Mouse (Mus musculus) gastrocnemius, postnatal 25 days (tissue): ENCODE results near the gene B3gnt9. TPM values are rescaled to one million over a fixed set of nuclear protein-coding genes. Genes with fewer than 3 reads are reported as not detected.
"Not testable (repeated sequence)": the region's sequence is repeated elsewhere in the genome, so short reads cannot be mapped to it uniquely, and the experiment has no call there.

ENCODE experiments used
- DNase-seq: peaks from one replicate; pipeline ENCODE4 v3.0.0; 2022
- long read RNA-seq, 2 experiments: library from polyadenylated mRNA; stranded (forward); transcript quantifications; one replicate each; pipeline ENCODE4 v2.0.0; 2021
- total RNA-seq, 2 experiments: library from RNA; stranded (reverse); gene quantifications; 1 replicate in 1 of 2; 2 replicates in 1 of 2; pipeline ENCODE4 v1.2.3; 2021

The B3gnt9 gene
- 1 to 10 TPM; 2.6 TPM for total RNA-seq
- long read RNA-seq, experiment 1, partial matches to known transcripts = 0 of 2 reads
- long read RNA-seq, experiment 1, other reads (novel, unspliced or antisense) = 0 of 2 reads
- long read RNA-seq, experiment 2, partial matches to known transcripts = 0 of 1 reads
- long read RNA-seq, experiment 2, other reads (novel, unspliced or antisense) = 0 of 1 reads

DNA sequence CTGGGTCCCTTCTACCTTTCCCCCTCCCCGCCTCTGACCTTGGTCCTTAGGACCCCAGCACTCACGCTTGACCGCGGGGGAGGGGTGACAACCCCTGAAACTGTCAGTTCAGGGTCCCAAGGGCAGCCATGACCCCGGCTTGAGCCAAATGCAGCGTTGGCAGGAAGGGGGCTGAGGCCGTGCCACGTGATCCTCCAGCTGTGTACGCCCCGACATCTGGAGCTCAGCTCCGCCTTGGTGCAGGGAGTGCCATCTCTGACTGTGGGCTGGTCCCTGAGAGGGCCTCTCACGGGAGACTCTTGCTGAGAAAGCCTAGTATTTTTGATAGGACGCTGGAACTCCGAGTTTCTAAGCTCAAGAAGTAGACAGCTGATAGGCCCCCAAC lies at the start of gene B3gnt9:
B3gnt9 (minus strand) TSS at position 188 of the 385 bp plus-strand sequence.
- DNase-seq = peak; percentile 85

DNA sequence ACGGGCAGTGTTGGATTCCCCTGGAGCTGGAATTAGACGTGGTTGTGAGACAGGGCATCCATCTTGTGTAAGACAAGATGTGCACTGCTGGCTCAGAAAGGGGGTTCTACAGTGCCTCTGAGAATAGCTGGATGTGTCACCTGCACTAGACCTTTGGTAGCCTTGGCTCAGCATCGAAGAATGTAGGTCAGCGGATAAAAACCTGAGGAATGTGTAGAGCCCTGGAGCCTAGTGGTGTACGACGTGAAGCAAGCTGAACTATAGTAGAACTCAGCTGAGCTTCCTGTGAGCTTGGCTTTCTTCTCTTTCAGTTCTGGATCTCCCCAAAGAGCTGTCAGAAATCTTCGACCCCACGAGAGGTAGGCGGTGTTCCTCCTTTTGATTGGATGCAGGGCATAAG lies 48.9 kb upstream of the B3gnt9 start:
- DNase-seq = no peak

DNA sequence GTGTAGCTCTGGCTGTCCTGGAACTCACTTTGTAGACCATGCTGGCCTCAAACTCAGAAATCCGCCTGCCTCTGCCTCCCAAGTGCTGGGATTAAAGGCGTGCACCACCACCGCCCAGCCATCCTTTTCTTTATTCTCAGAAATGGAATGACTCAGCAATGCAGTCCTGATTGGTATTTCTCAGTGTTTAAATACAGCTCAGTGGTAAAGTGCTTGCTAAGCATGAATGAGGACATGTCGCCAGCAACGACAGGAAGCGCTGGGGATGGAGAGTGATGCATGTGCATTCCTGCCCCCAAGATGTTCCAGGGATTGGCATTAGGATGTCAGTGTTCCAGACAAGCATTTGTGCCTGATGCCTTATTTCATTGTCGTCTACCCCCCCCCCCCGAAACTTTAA lies 48.4 kb upstream of the B3gnt9 start:
- no peak for DNase-seq

DNA sequence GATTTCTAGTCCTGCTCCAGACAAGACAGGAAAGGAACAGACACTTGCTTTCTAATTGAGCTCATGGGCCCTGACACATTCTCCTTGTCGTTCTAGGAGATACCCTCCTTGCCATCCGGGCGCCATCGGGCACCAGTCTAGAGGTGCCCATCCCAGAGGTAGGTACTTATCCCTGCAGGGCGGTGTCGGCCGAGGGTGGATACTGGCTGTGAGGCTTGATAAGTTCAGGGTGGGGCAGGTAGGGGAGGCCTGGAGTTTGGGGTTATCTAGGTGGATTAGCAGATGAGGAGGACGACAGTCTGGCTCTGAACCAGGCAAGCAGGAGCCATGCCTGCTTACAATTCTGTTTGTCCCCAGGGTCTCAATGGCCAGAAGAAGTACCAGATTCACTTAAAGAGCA lies 45.0 kb upstream of the B3gnt9 start:
- no peak for DNase-seq

DNA sequence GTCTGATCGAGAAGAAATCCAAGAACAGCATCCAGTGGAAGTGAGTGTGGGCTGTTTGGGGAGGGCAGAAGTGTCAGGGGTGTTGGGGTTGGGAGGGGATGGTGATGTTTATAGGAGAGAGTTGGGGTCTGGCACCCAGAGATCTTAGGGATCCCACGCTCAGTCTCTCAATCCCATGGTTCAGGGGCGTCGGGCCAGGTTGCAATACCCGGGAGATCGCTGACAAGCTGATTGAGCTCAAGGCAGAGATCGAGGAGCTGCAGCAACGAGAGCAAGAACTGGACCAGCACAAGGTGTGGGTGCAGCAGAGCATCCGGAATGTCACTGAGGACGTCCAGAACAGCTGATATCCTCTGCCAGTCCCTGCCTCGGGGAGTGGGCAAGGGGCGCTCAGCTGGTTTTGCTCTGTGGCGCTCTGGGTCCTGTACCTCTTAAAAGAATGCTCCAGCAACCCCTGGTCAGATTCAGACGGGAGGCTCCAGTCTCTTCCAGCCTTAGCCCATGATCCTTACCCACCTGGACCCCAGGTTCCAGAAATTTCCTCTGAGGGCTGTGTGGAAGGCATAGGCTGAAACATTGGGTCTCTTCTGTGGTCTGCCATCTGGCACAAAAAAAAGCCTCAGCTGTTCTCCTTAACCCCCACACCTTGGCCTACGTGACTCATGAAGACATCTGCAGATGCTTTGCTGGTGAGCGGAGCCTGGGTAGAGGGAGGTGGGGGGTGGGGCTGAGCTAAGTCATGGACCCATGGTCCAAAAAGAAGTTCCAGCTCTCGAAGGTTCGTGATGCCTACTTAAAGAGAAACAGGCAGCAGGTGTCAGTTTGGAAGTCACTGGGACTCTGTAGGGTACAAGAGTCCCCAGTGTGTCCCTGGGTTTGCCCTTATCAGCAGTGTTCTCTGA lies 43.6 kb upstream of the B3gnt9 start:
- no peak for DNase-seq

DNA sequence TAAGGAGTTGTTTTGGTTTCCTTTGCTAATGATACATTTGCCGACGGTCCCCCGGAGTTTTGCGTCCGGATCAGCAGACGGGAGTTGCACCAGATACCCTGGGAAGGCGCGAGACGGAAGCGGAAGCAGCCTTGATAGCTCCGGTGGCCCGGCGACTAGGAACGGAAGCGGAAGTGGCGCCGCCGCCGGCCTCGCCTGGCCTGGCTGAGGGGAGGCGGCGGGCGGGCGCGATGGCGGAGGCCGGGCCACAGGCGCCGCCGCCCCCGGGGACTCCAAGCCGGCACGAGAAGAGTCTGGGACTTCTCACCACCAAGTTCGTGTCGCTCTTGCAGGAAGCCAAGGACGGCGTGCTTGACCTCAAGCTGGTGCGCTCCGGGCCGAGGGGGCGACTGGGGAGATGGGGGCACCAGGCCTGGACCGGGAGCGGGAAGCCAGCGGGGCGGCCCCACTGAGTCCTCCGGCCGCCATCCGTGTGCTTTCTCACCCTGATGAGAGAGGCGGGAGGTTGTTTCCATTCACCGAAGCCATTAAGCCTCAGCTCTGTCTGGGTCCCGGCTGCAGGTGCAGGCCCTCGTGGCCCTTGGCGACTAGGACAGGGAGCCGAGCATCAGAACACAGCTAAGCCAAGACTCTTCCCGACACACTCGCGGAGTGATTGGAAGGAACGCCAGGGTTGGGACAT lies 42.7 kb upstream of the B3gnt9 start, which contains the start of gene E2f4:
E2f4 (plus strand) TSS at position 153 of the 682 bp plus-strand sequence.
- peak; percentile 90 for DNase-seq

DNA sequence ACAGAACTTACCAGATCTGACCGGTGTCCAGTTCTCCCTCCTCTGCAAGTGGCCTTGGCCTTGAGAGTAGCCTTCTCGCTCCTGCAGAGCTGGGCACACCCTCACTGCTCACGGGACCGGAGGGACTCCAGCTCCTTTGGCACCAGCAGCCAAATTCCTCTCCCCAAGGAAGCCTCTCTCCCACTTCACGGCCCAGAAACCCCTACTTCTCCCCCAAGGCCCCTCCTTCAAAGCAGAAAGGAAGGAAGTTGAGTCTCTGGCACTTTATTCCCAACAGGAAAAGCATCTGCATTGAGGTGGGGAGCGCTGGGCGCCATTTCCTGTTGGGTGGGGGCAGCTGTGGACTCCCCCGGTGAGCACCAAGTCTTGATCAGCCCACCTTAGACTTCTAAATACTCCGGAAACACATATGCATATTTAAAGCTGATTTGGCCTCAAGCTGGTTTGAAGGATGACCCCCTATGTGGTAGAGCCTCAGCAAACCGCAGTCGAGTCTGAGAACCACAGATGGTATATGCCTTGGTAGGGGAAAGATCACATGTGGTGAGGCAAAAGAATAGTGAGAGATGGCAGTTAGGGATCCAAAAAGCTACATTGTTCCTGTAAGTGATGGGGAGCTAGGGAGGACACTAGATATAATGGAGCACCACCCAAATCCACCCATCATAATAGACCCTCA lies 41.1 kb upstream of the B3gnt9 start, which contains the start of gene Exoc3l:
Exoc3l (minus strand) TSS at position 207 of the 679 bp plus-strand sequence.
- DNase-seq = no peak

DNA sequence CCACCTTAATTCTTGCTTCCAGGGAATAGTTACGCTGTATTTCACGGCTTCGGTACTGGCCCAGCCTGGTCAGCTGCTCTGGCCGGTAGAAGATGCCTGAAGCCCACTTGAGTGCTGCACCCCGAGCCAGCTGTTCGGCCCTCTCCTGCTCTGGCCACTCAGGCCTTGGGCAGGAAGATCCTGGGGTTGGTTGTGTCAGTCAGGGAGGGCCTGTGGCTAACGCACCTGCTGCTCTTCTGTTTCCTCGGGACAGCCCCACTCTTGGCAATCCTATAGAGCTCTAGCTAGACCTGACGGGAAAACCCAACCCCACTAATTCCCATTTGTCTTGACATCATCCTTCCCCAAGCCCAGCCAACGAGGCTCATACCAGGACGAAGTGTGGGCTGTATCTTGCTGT lies 40.3 kb upstream of the B3gnt9 start:
- no peak for DNase-seq

DNA sequence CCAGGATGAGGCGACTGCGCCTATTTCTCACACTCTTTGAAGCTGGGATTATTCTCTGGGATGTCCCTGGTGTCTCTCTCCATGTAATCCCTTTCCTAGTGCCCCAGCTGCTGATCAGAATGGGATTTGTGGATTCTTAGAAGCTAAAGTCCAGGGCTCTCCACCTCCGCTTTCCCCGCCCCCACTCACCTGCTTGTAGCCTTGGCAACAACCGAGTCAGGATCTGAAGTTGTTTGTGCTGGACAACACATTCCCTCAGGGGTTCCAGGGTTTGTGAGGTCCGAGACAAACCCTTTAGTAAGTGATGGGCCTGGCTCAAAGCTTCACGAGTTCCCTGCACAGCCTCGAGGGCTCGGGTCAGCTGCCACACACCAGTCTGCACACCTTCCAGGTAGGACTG lies 39.8 kb upstream of the B3gnt9 start:
- no peak for DNase-seq

DNA sequence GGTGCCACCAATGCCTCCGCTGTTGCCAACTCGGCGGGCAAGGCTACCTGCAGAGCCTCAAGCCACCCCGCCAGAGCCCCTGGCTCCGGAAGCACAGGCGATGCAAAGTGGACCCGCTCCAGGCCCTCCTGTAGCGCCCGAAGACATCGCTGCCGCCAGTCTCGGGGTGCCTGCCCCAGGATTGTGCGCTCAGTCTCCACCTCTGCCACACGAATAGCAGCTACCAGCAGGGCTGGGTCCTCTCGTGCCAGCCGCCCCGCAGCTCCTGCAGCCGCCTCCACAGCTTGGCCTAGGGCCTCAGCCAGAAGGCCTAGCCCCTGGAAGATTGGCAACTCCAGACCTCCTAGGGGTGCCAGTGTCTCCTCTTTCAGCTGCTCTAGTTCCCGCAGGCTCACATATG lies 38.5 kb upstream of the B3gnt9 start:
- DNase-seq = no peak

DNA sequence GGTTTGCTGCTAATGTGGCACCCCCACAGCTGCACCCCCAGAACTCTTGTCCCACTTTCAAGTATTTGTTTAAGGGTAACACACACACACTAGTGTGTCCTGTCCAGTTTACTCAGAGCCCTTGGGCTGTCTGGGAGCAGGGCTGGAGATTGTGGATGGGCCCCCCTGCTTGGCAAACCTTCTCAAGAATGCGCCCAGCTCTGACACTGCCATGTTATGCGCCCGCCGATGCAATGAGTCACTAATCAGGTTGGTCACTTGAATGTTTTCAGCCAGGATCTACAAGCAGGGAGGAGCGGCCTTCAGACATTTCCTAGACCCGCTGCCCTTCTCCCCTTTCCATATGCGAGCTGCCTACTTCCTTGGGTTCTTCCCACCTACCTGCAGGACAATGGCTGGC lies 37.5 kb upstream of the B3gnt9 start:
- no peak for DNase-seq

DNA sequence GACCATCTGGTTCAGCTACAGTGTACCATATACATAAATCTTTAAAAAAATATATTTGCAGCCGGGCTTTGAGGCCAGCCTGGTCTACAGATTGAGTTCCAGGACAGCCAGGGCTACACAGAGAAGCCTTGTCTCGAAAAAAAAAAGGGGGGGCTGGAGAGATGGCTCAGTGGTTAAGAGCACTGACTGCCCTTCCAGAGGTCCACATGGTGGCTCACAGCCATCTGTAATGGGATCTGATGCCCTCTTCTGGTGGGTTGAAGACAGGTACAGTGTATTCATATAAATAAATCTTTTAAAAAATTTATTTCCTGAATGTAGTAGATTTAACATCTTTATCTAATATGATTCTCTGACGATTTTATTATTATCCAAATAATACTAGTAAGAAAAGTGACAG lies 36.8 kb upstream of the B3gnt9 start:
- DNase-seq = not testable (repeated sequence)

DNA sequence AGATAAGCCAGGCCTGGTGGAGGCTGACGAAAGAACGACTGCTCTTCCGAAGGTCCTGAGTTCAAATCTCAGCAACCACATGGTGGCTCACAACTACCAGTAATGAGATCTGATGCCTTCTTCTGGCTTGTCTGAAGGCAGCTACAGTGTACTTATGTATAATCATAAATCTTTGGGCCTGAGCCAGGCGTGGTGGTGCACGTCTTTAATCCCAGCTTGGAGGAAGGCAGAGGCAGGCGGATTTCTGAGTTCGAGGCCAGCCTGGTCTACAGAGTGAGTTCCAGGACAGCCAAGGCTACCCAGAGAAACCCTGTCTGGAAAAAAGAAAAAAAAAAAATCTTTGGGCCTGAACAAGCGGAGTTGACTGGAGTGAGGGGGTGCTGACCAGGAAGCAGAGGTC lies 36.4 kb upstream of the B3gnt9 start:
- DNase-seq = not testable (repeated sequence)

DNA sequence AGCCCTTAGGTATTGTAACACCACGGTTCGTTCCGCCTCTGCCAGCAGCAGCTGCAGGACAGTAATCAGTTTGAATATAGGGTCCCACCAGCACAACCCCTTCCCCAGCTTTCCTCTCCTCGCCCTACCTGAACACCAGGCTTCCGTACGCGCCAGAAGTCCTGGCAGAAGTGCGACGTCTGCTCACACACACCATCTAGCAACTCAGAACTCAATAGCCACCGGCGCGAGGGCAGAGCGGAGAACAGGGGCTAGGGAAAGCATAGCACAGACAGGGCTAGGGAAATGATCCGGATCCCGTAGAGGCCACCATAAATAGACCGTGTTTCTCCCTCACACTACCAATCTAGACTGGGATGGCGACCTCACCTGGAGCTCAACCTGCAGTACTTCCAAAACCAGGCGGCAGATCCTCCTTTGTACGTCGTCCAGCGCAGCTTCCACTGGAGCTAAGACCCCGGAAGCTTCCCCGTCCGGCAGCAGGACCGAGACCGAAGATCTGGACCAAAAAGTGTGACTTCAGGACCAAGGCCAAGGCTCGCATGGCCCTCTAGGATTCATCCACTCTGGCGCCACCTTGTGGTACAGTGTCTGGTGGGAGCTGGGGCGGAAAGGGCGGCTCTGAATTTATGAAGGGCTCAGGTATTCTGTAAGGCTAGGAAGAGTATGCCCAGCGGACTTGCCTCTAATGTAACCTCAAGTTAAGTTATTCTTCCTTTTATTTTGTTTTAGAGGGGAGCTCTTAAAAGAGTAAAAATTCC lies 35.8 kb upstream of the B3gnt9 start:
- DNase-seq = peak; percentile 63

DNA sequence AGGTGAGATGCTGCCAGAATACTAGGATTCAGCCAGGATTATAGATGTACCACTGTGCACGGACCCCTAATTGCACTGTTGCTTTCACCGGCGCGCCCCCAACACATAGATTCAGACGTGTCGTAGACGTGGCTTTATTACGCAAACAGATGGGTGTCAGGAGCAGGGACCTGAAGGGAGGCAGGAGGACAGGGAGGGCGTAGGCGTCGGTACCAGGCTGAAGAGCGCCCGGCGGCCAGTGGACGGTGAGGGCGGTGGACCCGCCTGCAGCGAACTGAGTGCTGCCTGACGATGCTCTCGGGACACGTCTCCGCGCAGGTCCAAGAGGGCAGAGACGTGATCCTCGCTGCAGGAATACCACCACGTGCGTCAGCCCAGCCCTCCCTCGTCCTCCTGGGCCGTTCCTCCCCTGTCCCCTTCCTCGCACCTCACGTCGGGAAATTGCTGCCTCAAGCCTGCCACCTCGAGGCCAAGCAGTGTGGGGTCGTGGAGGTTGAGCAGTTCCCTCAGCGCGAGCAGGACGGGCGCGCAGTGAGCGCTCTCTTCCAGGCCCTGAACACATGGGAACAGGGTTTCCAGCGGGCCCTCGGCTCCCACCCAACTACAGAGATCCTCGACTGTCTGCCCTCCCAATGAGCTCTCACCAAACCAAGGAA lies 35.0 kb upstream of the B3gnt9 start, which contains the start of gene 4931428F04Rik:
4931428F04Rik (minus strand) TSS at position 60 of the 656 bp plus-strand sequence.
- no peak for DNase-seq

DNA sequence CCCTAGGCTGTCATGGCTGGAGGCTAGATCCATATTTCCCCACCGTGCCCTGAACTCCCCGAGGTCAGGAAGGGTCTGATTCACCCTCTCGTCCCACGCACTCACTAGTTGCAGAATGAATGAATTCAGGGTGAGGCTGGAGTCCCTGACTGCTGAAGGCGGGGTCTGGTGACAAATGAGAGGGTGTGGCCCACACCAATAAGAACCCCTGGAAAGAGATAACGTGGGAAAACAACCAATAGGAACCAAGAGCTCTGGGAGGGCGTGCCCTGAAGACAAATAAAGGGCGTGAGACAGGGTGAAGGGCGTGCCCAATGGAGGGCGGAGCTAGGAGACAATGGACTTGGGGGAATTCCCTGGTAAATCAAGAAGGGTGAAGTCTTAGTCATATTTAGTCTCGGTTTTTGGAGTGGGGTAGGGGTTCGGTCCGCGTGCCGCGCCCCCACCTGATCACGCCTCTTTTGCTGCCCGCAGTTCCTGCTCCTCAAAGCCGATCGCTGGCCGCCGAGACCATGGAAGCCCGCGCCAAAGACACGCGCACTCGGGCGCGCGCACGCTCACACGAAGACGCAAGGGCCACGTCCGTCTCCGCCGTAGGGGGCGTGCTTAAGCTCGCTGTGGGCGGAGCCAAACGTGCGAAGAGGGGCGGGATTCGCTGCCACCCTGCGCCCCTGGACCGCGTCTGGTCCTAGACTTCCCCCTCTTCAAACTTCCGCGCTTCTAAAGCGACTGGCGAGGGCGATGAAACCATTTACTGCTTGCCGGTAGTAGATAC lies 34.2 kb upstream of the B3gnt9 start:
- DNase-seq = peak; percentile 89

DNA sequence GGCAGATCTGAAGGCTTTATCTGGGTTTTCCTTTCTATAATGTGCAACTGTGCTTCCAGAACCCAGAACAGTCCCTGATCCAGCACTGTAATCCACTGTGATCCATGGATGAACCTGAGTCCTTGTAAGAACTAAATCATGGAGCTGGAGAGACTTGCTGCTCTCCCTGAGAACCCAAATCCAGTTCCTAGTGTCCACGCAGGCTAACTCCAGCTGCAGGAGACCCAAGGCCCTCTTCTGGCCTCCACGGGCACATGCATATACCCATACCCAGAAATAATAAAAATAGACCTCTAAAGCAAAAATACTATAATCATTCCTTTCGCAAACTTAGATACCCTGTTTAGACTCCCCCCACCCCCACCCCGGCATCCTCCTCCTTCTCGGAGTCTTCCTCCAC lies 33.3 kb upstream of the B3gnt9 start:
- no peak for DNase-seq

DNA sequence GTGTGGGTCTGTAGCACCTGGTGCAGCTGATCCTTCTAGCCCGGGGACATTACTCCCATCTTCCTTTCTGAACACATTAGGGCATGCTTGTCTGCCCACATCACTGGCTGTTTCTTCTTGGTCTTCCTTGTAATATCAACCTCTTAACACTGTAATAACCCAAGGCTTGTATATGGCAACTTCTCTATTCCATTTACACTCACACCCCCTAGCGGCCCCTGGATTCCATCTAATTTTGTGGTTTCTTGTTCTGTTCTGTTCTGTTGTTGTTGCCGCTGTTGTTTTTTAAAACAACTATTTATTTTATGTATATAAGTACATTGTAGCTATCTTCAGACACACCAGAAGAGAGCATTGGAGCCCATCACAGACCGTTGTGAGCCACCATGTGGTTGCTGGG lies 32.0 kb upstream of the B3gnt9 start:
- DNase-seq = no peak

DNA sequence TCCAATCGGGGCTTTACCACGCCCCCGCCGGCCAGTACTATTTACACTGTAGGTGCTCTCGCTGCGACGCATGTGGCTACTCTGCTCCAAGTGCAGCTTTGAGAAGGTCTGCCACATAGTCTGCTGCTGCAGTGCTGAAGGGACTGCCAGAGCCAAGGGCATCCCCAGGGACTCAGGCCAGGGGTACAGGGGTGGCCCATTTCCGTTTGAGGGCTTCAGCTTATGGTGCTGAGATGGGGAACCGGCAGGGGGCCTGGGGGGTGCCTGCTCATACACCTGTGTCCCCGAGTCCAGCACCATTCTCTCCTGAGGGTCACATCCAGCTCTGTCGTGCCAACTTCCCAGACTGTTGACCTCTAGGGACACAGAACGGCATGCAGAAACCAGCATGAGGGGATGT lies 30.6 kb upstream of the B3gnt9 start:
- no peak for DNase-seq

DNA sequence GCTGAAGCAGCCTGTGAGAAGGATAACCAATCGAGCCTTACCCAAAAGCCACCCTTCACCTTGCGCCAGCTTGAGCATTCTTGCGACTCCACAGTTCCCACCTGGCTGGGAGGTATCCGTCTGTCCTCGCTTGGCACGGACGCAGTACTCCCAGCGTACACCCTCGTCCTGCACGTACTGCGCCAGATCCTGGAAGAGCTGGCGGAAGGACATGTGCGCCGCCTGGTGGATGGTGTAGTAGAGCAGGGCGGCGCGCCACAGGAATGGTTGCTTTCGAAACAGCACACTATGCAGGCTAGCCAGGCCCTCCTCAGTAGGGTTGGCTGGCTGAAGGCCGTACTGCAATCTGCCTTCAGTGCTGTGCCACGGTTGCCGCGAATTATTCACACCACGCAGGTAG lies 28.1 kb upstream of the B3gnt9 start:
- DNase-seq = peak; percentile 50
